Mouse (Mus musculus): ENCODE results near the gene Mgat4b.

Gene Mgat4b

DNA sequence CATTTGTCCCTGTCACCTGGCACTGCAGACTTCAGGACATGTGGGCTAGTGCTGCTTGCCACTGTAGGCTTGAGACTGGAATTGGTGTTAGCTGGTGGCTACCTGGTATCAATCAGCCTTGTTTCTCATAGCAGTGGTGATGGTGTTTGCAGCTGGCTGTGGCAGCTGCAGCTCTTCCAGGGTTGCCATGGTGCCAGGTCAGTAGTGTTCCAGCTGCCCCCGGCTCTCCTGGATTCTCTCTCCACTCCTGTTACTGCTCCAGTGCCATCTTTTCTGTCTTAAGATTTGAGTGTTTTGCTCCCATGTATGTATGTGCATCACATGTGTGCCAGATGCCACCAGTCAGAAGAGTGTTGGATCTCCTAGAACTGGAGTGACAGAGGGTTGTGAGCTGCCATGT, 42.7 kb downstream of the Mgat4b start:
- DNase-seq, result no peak

DNA sequence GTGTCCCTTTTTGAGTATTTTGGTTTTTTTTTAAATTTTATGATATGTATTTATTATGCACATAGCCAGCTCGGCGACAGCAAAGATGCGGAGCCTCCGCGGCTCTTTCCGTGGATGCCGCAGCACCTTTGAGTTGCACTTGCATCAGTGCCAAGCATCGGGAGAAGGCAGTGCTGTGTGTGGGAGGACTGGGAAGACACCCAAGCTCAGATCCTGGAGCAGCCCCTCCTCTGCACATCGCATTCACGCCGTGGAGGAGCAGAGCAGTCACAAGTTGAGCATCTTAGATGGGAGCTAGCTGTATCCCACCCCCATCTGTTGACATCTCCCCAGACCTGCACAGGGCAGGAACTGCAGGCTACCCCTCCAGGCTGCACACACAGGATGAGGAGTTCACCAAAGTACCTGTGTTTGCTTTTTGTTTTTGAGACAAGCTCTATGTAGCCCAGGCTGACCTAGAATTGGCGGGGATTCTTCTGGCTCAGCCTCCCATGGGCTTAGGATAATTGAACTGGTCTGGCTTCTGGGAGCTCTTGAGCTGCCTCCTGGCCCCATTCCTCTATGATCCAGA, 43.4 kb downstream of the Mgat4b start:
- DNase-seq, result peak; percentile 93

DNA sequence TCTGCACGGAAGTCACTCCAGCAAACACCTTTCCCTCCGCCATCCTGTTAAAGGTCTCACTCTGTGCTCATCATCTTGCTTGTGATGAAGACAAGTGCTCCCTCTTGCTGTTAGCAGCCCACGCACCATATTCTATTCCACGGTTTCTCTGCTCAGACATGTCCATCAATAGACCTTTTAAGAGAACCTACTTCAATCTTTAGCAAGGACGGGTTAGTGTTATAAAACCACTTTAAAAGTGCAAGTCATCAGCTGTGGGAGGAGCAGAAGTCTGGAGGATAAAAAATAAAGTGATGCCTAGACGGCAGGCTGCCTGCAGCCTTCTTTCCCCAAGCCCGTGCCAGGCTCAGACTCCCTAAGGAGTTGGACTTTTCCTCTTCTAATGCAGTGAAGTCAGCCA, 45.9 kb downstream of the Mgat4b start:
- DNase-seq, result no peak

DNA sequence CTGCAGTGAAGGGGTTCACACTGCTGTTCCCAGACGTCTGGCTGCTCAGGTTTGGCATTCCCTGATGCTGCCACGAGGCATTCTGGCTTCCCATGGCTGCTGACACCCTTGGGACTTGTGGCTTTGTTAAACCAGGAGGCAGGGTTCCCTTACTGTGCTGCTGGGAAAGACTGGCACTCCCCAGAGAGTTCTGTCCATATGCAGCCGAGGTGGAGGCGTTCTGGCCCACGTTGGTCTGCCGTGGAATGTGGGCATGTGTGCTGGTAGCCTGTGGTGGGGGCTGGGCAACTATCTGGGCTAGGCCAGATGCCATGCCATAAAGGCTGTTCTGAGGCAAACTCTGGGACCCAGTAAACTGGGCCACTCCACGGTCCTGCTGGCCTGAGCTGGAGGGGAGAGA, 47.6 kb downstream of the Mgat4b start:
- DNase-seq, result peak; percentile 80

DNA sequence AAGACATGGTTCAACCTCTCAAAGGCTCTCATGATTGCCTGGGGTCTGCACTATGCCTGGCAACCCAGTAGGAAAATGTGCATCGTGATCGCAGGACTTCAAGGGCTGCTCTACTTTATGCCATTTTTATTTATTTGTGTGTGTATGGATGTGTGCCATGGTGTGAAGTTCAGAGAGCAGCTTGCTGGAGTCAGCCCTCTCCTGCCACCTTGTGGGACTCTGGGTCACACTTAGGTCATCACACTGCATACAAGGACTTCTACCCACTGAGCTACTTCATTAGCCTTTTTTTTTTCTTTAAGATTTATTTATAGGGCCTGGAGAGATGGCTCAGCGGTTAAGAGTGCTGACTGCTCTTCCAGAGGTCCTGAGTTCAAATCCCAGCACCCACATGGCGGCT, 51.3 kb downstream of the Mgat4b start:
- no peak for DNase-seq

DNA sequence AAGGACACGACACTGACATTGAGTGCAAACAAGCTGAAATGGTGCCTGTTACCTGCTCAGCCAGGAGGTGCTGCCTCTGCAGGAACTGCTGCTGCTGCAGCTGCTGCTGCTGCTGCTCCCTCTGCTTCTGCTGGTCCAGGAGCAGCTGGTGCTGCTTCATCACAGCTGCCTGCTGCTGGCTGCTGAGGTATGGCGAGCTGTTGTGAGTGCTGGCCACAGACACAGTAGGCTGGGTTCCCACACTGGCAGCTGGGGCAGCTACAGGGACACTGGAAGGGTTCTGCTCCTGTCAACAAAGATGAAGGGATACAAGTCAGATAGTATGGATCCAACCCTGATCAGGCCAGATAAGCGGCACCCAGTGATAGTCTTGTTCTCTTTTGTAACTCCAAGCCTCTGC, 52.5 kb downstream of the Mgat4b start:
- DNase-seq, result no peak

DNA sequence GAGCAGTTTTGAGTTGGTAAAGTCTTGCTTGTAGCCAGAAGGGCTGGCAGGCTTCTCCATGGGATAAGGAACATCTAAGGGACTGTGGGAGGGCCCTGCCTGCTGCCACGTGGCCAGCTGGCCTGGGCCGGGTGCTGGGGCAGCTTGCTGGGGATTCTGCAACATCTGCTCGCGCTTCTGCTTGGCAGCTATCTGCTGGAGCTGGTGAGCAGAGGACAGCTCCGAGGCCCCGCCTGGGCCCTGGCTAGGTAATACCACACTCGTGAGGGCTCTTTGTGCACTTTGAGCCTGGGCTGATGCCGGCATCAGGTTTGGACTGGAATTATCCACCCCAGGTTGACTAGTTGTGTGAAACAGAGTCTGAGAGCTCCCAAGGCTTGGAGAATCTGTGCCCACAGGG, 55.2 kb downstream of the Mgat4b start:
- no peak for DNase-seq

DNA sequence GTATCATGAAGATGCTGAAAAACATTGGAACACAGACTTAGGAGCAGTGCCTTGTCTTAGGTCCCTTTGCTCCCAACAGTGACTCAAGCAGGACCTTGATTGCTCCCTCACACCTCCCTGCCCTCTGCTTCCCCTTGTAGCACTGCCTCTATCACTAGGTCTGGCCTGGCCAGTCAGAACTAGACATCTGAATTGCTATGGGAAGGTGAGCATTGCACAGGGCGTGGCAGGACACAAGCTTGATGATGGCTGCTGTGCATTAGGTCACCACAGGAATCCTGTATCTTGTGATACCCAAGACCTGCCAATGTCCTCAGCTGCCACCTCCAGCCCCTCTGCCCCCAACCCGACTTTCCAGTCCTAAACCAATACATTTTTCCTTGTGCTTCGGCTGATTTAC, 56.3 kb downstream of the Mgat4b start:
- DNase-seq, result no peak

DNA sequence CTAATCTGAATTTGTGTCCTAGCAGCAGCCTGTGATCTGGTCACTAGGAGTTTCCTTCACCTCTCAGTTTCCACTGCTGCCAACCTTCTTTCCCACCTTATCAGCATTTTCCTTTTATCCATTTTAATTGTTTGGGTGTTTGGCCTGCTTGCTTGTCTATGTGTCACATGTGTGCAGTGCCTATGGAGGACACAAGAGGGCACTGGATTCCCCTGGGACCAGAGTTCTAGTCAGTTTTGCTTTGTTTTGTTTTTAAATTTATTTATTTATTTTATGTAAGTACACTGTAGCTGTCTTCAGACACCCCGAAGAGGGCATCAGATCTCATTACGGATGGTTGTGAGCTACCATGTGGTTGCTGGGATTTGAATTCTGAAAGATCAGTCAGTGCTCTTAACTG, 58.5 kb downstream of the Mgat4b start:
- no peak for DNase-seq

DNA sequence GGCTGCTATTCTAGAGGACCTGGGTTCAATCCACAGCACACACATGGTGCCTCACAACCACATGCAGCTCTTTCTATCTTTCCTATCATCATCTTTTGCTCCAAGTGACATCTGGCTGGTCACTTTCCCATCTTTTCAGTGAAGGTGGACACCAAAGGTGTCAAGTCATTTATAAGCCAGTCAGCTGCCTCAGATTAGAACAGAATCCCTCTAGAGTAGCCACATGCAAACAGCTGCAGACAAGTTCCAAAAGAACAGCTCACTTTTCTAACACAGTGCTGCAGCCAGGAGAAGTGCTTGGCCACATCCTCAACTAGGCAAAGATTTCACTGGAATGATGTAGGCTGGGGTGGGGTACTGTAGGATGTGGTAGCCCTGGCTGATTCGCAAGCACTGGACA, 59.2 kb downstream of the Mgat4b start:
- DNase-seq, result no peak

DNA sequence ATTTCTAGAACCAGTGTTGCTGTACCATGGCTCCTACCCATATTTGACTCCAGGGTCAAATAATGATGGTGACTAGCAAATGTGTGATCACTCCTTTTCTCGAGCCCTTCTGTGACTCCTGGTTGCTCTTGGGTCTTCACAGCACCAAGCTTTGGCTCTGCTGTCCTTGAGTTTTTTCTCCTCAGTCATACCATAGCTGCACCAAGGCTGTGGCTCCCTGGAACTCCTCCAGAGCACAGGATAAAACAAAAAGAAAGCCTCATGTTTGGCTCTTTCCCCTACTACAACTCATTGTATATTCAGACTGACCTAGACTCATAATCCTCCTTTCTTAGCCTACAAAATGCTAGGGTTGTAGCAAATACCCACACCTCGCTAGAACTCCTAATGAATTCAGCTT, 62.1 kb downstream of the Mgat4b start:
- DNase-seq, result no peak

DNA sequence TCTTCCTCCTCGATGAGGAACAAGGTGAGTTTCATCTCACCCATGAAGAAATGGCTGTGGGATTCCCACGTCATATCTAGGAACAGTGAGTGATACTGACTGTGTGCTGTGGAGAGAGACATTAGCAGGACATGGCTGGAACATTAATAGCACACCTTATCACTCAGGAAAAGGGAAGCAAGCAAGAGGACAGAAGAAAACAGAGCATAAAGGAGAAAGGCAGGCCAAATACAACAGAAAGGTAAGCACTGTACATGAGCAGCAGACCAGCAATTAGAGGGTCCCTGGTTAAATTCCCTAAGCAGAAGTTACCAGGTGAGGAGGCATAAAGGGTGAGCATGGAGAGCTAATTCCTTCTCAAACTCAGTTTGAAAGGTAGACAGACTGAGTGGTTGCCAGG, 64.4 kb downstream of the Mgat4b start:
- no peak for DNase-seq

DNA sequence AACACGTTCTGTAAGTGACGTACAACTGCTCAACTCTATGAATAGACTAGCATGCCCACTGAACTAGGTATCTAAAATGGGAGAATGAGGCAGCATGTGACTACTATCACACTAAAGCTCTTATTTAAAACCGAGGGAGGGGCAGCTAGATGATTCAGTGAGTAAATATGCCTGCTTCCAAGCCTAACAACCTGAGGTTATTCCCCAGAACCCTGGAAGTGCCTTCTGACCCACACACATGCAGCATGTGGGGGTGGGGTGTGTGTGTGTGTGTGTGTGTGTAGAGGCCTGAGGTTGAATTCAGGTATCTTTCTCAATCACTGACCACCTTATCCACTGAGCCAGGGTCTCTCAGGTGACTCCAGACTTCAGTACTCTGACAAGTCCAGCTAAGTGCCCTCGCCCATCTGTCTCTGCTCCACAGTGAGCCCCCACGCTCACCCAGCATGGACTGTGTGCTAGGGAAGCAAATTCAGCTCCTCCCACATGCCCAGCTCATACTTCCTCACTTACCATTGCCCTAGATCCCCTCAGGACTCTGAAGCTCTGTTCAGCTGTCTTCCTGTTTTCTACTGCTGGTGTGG, 65.0 kb downstream of the Mgat4b start:
- peak; percentile 44 for DNase-seq

DNA sequence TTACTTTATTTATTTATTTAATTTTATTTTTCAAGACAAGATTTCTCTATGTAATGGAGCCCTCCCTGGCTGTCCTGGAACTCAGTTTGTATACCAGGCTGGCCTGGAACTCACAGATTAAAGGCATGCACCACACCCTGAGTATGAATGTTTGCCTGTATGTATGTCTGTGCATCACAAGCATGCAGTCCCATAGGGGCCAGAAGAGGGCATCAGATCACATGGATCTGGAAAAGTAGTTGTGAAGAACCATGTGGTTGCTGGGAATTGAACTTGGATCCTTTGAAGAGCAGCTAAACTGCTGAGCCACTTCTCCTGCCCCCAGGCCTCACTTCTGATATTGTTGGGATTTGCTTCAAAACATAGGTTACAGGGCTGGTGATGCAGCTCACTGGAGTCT, 66.3 kb downstream of the Mgat4b start:
- no peak for DNase-seq

DNA sequence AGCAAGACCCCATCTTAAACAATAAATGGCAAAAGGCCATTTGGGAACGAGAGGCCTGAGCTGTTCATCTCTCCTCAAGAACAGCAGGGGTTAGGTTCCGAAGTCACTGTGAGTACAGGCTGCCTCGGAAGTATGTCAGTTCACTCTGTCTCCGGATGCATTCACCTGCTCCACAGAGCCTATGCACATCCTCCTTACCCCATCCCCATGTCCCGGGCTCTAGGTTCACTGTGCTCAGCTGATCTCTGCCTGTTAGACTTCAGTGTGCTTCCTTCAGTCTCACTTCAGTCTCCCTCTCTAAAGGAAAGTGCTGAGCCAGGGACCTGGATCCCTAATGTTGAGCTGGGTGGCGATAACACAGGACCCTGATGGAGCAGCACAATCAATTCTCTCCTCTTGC, 67.0 kb downstream of the Mgat4b start:
- no peak for DNase-seq

DNA sequence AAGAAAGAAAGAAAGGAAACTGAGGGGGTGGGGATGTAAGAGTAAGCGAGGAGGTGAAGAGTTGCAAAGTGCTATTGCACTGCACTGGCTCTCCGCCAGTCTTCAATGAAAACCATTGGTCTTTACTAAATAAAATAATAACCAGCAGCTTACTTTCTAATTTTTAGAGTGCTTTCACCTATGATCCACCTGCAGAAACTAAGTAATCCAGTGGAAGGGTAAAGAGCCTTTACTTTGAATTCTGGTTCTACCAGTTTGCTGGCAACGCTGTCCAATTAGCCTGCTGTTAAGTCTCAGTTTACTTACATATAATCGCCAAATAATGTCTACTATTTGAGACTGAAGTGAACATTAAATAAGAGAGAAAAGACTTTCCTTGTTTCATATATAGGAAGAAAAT, 68.3 kb downstream of the Mgat4b start:
- DNase-seq, result no peak

DNA sequence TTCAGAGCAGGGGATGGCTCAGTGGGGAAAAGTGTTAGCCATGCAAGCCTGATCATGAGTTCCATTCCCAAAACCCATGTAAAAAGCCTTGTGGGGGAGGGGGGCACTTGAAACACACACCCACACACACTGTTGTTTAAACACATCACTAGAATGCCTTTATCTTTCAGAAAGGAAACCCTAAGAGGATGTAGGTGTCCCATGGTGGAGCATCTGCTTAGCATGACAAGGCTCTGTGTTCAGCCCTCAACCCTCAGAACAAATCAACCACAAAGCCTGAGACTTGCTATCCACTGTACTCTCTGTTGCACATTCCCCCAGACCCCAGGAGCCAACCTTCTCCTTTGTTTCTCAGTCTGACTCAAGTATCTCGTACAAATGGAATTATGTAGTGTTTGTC, 69.4 kb downstream of the Mgat4b start:
- no peak for DNase-seq
